Mouse (Mus musculus): ENCODE data around the gene Btaf1.
"Not testable (repeated sequence)": the region's sequence is repeated elsewhere in the genome, so short reads cannot be mapped to it uniquely, and the experiment has no call there.

Btaf1 gene

DNA sequence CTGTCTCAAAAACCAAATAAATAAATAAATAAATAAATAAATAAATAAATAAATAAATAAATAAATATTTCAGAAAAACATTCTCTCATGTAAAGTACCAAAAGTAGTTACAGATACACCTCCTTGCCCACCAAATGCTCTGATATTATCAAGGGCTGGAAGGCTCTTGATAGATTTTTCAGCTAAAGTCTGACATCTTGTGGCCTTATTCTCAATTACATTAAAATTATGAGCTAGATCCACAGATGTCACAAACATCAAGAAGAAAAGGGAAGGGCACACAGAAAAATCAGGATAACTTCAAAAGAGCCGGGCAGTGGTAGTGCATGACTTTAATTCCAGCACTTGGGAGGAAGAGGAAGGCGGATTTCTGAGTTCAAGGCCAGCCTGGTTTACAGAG lies 3.9 kb upstream of the Btaf1 start:
- no peak for DNase-seq (ENCODE audit: low read depth)

GRCm38 (mm10) chr19:36922936-36923335 lies 2.9 kb upstream of the Btaf1 start:
- DNase-seq (ENCODE audit: low read depth), result no peak

GRCm38 (mm10) chr19:36926553-36927236 lies 816 bp downstream of the Btaf1 start:
- no peak for DNase-seq (ENCODE audit: low read depth)

DNA sequence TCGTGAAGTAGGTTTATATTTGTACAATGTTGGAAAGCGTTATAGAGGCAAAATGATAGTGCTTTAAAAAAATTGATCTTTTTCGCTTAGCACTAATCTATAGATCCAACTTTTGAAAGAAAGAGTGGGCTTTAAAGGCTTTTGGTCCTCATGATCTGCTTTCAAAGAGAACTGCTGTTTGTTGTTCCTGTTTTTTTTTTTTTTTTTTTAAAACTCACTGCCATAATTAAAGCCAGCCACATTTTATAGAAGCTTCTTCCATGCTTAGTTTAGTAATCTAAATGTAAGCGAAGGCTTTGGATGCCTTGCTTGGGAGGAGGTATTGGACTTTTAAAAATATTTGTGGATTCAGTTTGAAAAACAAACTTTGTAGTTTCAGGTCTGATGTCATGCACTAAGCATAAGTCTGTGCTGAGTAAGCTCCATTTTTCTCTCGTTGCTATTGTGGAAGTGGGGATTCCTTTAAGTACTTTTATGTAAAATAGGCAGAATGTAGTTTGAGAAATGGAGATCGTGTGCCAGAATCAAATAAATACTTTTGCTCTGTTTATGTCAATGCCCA lies 2.0 kb downstream of the Btaf1 start:
- no peak for DNase-seq (ENCODE audit: low read depth)

- DNase-seq (ENCODE audit: low read depth), result no peak
Observed at GRCm38 (mm10) chr19:36929816-36930215, 3.9 kb downstream of the Btaf1 start.

- no peak for DNase-seq (ENCODE audit: low read depth)
Observed at GRCm38 (mm10) chr19:36932097-36932496, 6.2 kb downstream of the Btaf1 start.

DNA sequence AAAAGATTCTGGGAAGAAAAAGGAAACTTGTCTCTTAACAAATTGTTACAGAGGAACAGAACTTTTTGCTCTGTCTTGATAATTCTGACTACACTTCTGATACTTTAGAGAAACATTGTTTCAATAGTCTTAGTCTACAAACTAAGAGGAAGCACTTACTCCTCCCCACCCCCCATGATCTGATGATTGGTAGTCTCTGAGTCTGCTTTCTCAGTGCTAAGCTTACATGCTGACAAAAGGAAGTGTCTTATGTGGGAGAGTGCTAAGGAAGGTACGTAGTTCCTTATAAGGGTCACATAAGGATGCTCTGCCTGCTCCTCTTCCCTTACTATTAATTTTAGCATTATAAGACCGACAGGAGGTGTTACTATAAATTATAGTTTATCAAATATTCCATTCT lies 6.7 kb downstream of the Btaf1 start:
- no peak for DNase-seq (ENCODE audit: low read depth)

- DNase-seq (ENCODE audit: low read depth), result no peak
Observed at GRCm38 (mm10) chr19:36936285-36936684, 10.4 kb downstream of the Btaf1 start.

GRCm38 (mm10) chr19:36938008-36938407 lies 12.1 kb downstream of the Btaf1 start:
- DNase-seq (ENCODE audit: low read depth), result no peak

GRCm38 (mm10) chr19:36940064-36940463 lies 14.2 kb downstream of the Btaf1 start:
- DNase-seq (ENCODE audit: low read depth), result no peak

- no peak for DNase-seq (ENCODE audit: low read depth)
Observed at GRCm38 (mm10) chr19:36953637-36954206, 27.8 kb downstream of the Btaf1 start.

DNA sequence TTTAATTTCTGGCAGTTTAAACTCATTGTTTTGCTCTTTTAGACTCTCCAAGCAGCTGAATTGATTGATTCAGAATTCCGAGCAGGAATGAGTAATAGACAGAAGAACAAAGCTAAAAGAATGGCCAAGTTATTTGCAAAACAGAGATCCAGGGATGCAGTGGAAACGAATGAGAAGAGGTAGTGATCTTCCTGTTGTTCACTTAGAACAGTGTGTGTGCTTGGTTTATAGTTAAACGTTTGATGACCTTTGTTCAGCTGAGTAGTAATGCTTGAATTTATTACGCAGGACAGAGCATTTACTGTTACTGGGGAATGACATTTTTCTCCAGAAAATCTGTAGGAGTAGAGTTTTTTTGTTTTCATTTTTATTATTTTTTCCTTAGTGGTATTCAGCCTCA lies 32.5 kb downstream of the Btaf1 start:
- DNase-seq (ENCODE audit: low read depth), result no peak

- no peak for DNase-seq (ENCODE audit: low read depth)
Observed at GRCm38 (mm10) chr19:36961320-36961719, 35.4 kb downstream of the Btaf1 start.

DNA sequence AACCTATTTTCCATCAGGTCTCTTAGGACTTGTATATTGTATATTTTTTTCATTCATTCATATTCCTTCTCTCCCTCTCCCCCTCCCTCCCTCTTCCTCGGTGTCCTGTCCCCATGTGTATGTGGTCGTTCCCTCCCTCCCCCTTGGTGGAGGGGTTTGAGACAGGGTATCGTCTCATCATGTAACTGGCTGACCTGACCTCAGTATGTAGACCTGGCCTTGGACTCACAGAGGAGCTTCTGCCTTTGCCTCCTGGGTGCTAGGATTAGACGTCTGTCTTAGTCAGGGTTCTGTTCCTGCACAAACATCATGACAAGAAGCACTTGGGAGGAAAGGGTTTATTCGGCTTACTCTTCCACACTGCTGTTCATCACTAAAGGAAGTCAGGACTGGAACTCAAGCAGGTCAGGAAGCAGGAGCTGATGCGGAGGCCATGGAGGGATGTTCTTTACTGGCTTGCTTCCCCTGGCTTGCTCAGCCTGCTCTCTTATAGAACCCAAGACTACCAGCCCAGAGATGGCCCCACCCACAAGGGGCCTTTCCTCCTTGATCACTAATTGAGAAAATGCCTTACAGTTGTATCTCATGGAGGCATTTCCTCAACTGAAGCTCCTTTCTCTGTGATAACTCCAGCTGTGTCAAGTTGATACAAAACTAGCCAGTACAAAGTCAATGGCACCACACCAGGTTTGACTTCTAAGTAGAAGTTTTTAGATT lies 36.8 kb downstream of the Btaf1 start:
- not testable (repeated sequence) for DNase-seq (ENCODE audit: low read depth)

DNA sequence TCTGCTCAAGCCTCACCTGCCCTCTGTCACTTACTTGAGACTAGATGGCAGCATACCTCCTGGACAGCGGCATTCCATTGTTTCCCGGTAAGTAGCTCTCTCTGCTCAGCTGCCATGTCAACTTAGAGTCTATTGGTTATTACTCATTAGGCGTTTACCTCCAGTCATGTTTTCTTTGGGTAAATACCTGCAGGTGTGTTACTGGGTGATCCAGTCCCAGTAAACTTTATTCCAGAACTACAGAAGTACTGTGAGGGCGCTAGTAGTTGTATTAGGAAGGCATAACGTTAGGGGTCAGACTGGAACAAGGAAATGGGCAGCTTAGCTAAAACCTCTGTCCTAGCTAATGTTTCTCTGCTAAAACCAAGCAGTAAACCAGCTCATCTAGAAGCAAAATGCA lies 78.7 kb downstream of the Btaf1 start:
- no peak for DNase-seq (ENCODE audit: low read depth)

- DNase-seq (ENCODE audit: low read depth), result no peak
Observed at GRCm38 (mm10) chr19:37009878-37010281, 84.0 kb downstream of the Btaf1 start.

- no peak for DNase-seq (ENCODE audit: low read depth)
Observed at GRCm38 (mm10) chr19:37013461-37013860, 87.6 kb downstream of the Btaf1 start.

DNA sequence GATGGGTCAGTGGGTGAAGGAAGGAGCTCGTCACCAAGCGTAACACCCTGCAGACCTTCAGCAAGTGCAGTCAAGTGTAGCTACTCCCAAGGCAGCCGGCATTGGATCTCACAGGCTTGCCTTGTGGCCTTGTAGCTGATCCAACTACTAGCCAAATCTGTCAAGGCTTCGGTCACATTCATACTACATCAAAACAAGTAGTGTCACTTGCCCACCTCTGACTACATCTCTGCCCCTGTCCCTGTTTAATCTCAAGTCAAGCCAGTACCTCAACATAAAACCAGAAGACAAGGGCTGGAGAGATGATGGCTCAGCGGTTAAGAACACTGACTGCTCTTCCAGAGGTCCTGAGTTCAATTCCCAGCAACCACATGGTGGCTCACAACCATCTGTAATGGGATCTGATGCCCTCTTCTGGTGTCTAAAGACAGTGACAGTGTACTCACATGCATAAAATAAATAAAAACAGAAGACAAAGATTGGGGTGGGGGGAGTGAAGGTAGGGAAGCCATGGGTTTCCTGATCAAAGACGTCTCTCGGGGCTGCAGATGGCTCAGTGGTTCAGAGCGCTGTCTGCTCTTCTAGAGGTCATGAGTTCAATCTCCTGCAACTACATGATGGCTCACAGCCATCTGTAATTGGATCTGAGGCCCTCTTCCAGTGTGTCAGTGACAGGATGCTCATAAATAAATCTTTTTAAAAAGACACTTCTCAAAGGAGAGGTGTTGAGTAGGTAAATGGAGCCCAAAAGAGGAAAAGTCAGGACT lies 88.5 kb downstream of the Btaf1 start:
- DNase-seq (ENCODE audit: low read depth), result no peak

DNA sequence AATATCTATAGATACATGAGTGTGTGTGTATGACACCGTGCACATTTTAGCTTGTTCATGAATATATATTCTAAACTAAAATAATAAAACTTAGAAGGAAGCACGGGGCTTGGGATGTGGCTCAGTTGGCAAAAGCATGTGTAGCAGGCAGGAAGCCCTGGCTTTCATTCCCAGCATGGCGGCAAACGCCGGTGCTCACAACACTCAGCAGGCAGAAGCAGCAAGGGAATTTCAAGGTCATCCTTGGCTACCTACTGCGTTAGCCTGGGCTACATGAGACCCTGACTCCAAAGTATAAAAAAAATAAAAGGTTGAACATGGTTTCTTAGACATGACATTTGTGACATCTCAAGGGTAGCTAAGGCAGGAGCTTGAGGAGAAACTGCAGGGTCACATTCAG lies 91.0 kb downstream of the Btaf1 start:
- no peak for DNase-seq (ENCODE audit: low read depth)

DNA sequence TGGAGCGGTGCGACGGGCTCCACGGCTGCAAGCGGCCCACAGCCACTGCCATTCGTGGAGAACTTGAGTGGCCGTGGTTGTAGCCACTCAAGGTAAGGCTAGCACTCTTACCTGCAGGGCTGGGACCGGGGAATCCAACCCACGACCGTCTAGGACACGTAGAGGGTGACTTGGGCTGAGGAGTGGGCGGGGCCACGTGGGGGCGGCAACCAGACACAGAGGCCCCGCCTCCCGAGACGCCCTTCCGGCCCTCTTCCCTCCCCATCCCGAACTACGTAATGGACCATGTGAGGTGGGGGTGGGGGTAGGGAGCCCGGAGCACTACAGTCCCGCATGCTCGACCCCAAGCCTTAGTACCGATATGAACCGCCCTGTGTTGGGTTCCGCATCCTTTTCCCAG lies 92.5 kb downstream of the Btaf1 start:
- DNase-seq (ENCODE audit: low read depth), result peak; percentile 56

DNA sequence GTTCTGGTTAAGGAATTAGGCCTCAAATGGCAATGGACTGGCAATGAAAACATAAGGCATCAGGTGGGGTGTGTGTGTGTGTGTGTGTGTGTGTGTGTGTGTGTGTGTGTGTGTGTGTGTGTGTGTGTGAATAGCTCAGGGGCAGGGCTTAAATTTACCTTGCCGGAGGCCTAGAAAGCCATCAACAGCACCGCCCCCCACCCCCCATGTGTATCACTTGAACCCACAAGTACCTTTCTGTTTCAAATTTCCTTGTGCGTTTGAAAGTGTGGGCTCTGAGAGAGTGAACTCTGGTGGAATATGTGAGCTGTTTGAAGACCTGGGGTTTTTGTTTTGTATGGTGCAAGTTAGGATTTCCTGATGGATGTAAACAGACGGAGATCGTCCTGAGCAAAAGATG lies 93.1 kb downstream of the Btaf1 start:
- DNase-seq (ENCODE audit: low read depth), result no peak

GRCm38 (mm10) chr19:37020531-37020930 lies 94.7 kb downstream of the Btaf1 start:
- DNase-seq (ENCODE audit: low read depth), result no peak
